Mouse (Mus musculus) frontal cortex, postnatal 14 days (tissue): ENCODE results near the gene 4930453N24Rik.

Experiments
- DNase-seq, 2 experiments: peaks; one replicate each; pipeline ENCODE4 v3.0.0; 2022; ENCODE audit warnings: low spot score in 2 of 2

The 4930453N24Rik gene

DNA sequence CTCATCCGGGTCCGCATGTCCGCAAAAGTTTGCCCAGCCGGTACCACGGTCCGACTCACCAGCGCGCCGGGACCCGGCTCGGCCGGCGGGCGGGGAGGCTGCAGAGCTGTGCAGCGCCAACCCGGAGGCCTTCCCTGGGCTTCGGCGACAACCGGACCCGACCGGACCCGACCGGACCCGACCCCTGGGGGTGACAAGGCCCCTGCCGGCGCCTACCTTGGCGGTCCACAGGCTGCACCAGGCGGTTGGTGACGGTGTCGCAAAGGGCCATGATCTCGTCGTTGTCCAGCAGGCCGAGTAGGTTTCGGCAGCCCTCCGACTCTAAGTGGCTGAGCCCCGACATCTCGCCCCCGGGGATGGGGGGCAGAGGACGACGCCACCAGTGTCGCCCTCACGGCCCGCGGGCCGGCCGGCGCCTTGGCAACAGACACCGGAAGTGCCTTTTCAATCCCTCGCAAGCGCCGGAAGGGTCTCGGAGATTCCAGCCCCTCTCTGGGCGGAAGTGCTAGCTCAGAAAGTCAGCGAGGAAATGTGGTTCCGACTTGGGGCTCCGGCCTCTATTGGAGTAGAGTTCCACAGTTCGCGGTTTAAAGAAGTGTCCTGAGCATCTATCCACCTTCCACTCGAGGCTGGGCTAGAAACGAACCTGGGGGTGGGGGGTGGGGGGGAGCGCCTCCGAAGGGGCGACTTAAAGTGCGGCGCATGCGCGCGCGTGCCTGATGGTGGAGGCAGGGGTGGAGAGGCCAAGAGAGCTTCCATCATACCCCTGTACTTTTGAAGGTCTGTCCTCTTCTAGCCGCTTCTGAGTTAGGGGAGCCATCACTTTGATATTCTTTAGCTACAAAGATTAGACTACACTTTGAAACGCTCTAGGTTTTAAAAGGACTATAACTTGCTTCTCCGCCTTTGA, at the start of gene 4930453N24Rik:
TSS of gene 4930453N24Rik (minus strand) at position 641 of the 910 bp plus-strand sequence.
- DNase-seq = peak; percentile 74 to 77

DNA sequence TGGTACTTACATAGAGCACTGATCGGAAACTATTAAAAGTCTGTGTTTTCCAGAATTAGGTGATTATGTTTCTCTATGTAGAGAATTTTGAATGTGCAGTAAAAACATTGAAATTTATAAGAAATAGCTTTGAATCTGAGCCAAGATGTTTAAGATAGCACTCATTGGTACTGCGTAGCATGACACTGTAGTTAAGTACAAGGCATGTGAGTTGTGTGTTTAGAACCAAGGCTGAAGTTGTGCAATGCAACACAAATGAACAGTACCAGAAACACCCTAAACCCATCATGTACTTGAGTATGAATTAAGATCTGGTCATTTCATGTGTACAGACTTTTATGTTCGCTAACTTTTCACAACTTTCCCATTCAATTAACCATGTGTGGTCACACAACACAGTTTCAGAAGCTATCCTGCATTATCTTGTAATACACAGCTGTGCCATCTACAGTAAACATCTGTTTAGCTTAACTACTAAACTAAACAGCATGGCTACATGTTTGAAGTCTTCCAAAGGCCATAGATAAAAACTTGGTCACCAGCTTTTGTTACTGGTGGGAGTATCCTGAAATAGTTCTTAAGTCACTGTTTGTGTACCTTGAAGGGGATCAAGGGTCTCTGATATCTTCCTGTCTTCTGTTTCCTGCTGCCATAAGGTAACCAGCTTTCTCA, 46.3 kb upstream of the 4930453N24Rik start:
- no peak for DNase-seq

DNA sequence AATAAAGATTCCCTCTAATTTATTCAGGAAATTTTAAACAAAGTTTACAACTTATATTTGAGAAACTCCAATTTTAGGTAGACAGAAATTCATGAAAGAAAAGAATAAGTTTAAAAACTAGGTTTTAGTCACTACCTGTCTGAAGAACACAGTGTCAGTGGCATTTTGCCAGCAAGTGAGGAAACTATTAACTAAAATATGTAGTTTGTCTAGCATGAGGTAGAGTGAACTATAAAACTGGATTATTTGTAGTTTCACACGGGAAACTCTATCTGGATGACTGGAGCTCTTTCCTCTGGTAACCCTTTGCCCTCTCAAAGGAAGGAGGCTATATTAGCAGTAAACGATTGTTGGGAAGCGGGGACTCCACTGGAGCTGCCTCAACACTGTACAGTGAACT, 32.1 kb upstream of the 4930453N24Rik start:
- no peak for DNase-seq

DNA sequence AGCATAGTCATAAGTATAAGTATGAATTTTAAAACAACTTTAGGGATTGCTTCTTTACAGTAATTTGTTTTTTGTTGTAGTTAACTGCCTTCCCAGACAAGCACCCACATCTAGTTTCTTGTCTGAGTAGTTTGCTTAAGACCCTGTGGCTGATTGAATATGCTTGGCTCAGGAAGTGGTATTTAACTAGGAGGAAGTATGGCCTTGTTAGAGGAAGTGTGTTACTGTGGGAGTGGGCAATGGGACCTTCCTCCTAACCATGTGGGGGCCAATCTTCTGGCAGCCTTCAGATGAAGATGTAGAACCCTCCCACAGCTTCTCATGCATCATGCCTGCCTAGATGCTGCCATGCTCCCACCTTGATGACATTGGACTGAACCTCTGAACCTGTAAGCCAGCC, 30.7 kb upstream of the 4930453N24Rik start:
- no peak for DNase-seq

DNA sequence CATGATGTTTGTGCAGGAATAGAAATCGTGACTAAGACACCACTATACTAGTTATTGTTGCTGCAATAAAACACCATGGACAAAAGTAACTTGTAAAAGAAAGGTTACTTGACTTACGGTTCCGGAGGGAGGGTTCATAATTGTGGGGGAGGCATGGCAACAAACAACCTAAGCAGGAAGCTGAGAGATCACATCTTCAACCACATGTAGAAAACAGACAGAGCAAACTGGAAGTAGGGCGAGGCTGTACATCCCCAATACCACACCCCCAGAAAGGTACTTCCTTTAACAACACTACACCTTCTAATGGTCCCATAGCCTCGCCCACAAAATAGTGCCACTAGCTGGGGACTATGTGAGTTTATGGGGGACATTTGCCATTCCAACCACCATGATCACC, 29.4 kb upstream of the 4930453N24Rik start:
- no peak for DNase-seq

- no peak for DNase-seq
Observed at GRCm38 (mm10) chr16:64794802-64795201, 23.8 kb upstream of the 4930453N24Rik start.

DNA sequence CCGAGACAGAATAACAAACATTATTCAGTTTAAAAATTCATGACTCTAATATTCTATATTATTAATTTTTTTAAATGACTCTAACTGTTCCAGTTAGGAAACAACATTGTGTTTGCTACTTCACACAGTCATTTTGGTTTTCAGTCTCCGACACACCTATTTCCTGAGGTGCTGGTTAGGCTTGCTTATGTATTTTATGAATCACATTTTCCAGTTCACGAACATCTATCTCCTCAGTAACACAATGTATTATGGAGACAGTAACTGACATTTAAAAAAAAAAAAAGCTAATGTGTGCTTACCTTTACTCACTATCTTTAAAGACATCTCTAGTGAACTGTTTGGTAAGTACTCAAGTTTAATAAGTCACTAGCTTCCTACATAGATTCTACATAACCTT, 18.7 kb upstream of the 4930453N24Rik start:
- no peak for DNase-seq

- DNase-seq = no peak
Observed at GRCm38 (mm10) chr16:64775516-64775915, 4.6 kb upstream of the 4930453N24Rik start.

DNA sequence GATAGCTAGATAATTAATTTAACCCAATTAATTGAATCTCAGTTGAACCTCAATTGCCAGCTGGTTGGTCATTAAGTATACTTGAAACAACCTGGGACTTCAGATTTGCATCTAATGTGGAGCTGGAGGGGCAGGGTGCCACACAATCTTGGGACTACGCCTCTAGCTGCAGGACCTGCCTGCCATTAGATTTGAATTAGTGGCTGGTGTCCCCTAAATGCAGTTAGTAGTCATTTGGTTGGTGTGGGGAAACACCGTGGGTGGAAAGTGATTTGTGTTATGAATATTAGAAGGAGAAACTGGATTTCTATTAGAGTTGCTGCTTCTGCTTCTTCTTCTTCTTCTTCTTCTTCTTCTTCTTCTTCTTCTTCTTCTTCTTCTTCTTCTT, 464 bp upstream of the 4930453N24Rik start:
- DNase-seq = no peak

DNA sequence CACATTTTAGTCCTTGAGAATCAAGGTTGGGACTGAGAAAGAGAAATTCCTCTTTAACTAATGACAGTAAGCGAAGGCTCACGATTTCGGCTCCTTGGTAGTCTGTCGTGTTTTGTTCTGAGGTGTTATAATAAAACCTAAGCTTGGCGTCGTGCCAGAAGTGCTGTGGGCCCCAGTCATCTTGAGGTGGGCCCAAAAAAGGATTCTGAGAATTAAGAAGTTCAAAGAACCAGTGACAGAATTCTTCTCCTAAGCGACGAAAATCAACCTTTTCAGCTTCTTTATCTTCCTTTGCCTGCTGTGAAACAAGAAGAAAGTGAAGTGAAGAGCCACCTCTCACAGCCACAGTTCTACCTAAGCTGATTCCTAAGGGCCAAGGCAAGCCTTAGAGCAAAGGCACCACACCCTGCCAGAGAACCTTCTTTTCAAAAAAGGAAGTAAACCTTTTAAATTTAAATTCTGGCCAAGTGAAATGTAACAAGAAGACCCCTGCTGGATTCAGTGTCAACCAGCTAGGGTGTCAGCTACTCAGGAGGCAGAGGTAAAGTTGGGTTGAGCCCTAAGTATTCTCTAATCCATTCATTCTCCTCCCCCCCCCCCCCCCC, 4.2 kb downstream of the 4930453N24Rik start:
- no peak for DNase-seq

- no peak for DNase-seq
Observed at GRCm38 (mm10) chr16:64759245-64759626, 11.7 kb downstream of the 4930453N24Rik start.

DNA sequence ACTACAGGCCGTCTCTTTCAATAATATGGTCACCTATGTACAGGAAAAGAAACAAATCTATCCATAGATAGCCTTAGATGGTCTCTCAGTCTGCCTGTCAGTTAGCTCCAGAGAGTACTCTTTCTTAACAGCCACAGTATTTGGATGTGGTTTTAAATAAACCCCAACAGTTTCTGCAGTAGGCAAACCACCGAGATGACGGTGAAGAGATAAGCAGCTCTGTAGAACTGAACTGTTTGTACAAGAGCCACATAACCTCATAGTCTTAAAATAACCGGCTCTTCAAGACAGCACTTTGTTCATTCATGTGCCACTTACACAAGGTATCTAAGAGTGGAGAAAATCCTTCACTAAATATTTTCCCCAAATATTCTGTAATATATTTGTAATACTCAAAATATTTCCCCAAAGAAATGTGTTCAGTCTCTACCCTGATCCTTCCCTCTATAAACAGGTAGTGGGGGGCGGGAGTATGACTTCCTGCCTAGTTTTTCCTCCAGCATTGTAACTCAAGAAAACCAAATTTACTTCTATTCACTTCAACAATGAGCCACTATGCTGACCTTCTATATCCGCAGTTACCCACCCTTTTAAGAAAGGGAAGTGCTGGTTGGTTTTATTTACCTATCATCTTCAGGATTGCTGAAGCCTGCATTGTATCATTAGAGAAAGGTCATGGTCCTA, 12.3 kb downstream of the 4930453N24Rik start:
- DNase-seq = no peak

DNA sequence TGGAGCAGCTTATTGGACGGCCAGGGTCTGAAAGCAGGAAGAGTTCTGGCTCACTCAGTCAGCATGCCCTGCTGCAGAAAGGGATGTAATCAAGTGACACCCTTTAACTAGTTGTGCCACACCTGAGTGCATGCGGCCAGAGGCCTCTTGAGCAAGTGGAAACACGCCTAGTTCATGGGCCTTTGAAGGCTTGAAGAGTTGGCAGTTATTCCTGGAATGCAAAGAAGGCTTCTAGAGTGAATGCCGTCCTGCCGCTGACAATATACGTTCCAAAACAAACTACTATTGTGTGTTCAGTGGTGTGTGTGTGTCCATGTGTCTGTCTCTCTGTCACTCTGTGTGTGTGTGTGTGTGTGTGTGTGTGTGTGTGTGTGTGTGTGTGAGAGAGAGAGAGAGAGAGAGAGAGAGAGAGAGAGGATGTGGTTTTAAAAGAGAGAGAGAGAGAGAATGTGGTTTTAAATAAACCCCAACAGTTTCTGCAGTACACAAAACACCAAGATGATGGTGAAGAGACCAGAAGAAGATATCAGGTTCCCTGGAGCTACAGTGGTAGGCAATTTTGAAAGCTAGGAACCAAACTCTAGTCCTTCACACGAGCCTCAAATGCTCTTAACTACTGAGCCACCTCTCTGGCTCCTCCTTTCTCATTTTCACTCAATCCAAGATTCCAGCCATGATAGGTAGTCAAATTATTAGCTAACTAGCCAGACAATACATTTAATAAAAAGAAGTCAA, 13.1 kb downstream of the 4930453N24Rik start:
- DNase-seq = no peak

DNA sequence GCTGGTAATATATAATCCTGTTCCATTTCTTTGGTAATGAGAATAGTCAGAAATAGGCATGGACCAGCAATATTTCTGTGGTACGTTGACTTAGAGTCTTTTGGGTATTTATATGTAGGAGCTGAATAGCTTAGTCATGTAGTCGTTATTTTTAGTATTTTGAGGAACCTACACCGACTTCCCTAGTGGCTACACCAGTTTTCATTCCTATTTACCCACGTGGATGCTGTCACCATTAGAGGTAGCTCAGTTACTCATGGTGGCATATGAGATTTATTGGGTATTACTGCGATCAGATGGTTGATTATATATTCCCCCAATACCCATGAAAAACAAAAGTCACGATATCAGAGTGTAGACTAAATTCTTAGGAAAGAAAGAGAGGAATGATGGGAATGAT, 14.6 kb downstream of the 4930453N24Rik start:
- no peak for DNase-seq

DNA sequence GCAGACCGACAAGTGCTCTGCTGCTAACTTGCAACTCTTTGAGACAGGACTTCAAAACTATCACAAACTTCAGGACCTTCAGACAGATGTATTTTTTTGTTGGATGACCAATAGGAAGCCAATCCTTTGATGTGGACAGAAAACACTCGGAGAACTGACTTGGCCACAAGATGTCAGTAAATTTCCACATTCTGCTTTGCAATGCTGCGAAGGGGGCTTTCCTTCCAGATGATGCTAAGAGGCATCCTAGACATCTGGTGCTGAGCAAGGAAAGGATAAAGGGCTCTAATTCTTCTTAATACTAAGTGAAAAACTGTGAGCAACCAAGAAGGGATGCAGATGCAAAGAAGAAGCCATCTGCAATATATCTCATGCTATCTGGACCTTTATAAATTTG, 16.2 kb downstream of the 4930453N24Rik start:
- DNase-seq = no peak

DNA sequence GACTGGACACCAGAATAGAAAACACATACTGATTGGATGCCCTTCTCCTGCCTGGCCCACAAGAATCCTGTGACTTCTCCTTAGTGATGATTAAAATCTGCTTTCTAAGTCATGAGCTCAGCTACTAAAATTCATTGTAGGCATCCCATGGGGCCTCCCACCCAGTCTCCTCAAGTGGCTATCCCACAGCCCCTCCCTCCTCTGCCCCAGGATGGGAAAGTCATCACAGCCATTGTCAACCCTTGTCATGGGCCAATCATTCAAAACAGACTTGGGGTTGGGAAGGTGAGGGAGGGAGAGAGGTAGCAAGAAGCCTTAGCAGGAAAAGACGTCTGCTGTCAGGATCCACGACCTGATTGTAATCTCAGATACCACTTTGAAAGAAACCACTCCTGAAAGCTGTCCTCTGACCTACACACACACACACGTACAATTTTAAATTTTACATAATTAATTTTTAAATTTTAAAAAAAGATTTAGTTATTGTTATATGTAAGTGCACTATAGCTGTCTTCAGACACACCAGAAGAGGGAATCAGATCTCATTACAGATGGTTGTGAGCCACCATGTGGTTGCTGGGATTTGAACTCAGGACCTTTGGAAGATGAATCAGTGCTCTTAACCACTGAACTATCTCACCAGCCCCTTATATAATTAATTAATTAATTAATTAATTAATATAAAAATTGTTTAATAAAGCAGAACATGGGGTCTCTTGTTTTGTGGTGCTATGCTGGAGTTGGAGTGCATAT, 16.8 kb downstream of the 4930453N24Rik start:
- DNase-seq = no peak

DNA sequence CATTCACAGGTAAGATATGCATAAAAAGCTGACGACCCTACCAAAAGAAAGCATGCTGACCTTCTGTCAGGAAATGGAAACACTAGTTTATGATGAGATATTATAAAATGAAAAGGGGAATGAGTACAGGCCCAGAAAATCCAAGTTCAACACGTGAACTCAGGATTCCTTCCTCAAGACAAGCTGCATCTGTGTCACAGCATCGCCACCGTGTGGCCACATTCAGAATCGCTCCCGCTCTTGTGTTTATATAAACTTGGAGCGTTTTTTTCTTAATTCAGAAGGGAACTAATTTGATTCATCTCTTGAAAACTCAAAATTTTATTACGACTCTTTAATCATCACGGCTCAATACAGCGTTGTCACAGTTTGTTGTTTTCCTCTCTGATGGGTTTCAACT, 22.7 kb downstream of the 4930453N24Rik start:
- DNase-seq = peak; percentile 31 to 81

GRCm38 (mm10) chr16:64745089-64745488, 25.9 kb downstream of the 4930453N24Rik start:
- no peak for DNase-seq

DNA sequence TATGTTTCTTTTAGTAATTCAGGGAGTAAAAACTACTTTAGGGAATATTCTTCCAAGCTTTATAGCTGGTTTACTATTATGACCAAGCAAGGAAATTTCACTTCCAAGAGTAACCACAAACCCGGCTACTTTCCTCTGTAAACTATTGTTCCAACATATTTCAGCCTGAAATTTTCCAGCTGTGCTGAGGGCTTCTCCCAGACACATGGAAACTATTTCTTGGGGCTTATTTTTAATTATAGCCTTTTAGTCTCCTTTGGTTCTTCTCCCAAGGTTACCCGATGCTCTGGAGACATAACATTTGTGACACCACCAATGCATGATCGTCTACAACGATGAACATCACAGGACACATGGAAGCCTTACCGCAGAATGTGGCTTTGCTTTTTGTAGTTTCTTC, 33.7 kb downstream of the 4930453N24Rik start:
- DNase-seq = no peak

GRCm38 (mm10) chr16:64723273-64724057, 47.5 kb downstream of the 4930453N24Rik start:
- peak; percentile 20 to 26 for DNase-seq
